Mouse (Mus musculus) gastrocnemius, postnatal 14 days (tissue): ENCODE results near the gene Ezh2. TPM values are rescaled to one million over a fixed set of nuclear protein-coding genes. Genes with fewer than 3 reads are reported as not detected.

Experiments used
- DNase-seq: peaks from one replicate; pipeline ENCODE4 v3.0.0; 2021; ENCODE audit warnings: mixed read lengths
- intact Hi-C: fragments of 180-260 bp; cut with DNase I; formaldehyde crosslinking; loops from one replicate; pipeline ENCODE4 v1.15.1; 2025; ENCODE audit warnings: low total_unique reads
- total RNA-seq, 2 experiments: library from RNA; stranded (reverse); gene quantifications; 2 replicates each; pipeline ENCODE4 v1.2.3; 2021

Gene Ezh2
- total RNA-seq, 2 experiments from 2014 or later: 11.5 to 12.2 TPM

DNA sequence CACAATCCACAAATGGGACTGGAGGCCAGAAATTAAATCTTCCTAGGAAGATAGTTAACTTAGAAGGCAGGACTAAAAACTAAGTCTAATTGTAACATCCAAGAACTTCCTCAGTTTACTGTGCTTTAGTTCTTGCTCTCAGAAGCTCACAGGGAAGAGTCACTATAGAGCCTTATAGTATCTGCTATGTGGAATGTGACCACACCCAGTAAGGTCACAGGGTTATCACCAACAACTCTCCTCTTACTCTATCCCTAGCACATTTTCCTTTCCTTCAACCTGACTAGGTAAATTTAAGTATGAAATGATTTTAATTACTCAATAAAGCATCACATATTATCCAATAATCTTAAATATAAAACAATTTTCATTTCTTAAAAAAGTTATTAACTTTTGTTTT is 34.7 kb downstream of the Ezh2 start:
- intact Hi-C loops: no loop called here

DNA sequence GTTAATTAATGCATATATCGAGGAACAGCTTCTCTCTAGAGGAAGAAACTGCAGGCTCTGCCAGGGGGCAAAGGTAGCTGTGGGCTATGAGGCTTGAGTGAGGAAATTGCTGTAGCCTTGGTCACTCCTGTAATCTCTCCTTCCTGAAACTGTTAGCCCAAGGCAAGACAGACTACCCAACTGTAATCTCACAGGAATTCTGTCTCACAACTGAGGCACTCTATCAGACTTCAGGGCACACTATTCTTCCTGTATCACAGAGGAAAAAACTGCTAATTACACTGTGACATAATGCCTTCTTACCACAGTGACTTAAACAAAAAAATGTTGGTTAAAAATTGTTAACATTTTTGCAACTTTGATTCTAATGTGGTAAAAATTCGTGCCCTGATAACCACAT is 35.9 kb downstream of the Ezh2 start:
- intact Hi-C loops: no loop called here
- DNase-seq: no peak

More for the DNA sequence above, 34.7 kb downstream of the Ezh2 start:
- no peak for DNase-seq

DNA sequence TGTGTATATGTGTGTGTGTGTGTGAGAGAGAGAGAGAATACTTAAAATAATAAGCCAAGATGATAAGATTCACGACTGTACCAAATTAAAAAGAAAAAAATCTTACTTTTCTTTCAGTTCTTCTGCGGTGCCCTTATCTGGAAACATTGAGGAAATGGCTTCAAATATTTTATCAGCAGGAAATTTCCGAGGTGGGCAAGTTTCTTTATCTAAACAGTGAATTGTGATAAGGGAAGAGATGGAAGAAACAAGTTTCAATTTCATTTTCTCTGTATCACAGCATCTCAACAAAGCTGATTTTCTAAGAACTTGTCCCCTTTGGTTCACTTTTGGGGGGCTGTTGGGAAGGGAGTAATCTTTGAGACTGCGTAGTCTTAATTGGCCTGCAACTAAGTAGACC is 42.9 kb downstream of the Ezh2 start:
- intact Hi-C loops: no loop called here
- no peak for DNase-seq

DNA sequence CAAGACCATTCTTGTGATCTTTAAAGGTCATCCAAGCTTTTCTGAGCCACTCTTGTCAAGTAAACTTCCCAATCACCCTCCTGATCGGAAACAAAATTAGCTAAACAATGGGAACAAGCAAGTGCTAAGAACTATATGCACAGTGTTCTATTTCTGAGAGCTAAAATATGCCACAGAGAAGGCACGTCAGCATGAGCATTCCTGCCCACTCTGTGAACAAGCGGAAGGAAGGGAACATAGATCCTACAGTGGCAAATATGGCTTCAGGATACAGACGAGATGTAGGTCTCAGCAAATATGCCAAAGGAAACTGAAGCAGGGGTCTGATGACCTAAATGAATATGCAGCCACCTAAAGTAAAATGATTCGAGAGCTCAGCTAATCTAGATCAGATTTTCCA is 59.8 kb downstream of the Ezh2 start:
- intact Hi-C loops: no loop called here
- DNase-seq: no peak

DNA sequence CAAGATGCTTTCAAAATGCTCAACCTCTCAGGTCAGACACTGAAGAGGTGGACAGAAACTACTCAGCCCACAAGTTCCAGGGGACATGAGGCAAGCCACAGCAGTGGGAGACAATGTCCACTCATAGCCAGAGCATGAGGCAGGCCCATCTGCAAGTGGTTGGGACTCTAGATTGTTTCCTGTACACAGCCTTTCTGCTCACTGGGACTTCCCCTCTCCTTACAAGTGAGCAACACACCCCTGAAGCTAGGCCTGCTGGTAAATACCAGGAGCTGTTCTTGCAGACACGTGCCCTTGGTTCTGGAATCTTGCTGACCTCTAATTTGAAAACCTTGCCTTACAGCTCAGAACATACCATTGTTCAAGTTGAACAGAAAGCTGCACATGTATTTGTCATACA is 62.6 kb downstream of the Ezh2 start:
- intact Hi-C loops: no loop called here
- no peak for DNase-seq

DNA sequence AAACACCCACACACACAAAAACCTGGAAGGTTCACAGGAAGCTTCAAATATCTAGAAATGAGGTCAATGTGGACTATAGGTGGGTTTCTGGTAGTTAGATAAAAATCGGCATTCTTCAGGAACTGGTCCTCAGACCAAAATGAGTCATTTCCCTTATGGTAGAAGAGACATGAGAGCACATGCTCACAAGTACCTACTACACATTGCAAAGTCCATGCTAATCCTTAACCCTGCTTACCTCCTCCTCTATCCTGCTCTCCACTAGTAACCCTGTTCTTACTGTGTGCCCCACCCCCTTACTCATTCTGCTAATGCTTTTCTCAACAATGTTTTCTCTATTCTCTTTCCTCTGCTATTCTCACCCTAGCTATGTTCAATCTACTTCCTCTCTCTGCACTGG is 67.5 kb downstream of the Ezh2 start:
- no peak for DNase-seq
- intact Hi-C loops: no loop called here

DNA sequence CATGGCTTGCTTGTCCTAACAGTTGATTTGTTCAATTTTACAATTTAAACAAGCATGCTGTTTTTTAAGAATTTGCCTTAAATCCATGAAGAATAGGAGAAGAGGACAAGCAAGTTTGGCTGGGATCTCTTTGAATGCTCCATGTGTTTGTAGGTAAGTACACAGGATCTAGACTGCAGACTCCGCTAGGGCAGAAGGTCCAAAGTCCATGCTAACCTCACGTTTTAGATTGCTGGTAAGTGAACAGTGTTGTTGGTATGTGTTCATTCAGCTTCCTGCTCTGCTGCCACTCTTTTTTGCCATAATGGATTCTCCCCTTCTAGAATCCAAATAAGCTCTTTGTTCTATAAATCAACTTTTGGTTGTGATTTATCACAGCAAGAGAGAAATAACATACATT is 68.0 kb downstream of the Ezh2 start:
- intact Hi-C loops: no loop called here
- no peak for DNase-seq

DNA sequence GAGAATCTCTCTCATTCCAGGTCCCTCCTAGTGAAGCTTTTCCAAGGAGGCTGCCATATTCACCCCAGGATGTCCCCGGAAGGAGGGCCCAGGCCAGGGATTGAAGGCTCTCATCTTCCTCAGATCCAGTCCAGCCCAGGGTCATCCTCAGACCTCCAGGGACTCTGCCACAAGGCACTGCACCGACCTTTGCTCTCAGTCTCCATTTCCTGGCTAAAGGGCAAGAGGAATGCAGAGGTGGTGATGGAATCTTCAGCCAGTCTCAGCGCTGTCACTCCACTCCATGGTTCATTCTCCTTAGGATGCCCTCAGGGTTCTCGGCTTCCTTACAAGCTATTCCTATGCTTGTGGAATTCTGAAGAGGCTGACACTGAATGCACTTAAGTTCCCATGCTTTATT is 68.7 kb downstream of the Ezh2 start:
- no peak for DNase-seq
- intact Hi-C loops: no loop called here

DNA sequence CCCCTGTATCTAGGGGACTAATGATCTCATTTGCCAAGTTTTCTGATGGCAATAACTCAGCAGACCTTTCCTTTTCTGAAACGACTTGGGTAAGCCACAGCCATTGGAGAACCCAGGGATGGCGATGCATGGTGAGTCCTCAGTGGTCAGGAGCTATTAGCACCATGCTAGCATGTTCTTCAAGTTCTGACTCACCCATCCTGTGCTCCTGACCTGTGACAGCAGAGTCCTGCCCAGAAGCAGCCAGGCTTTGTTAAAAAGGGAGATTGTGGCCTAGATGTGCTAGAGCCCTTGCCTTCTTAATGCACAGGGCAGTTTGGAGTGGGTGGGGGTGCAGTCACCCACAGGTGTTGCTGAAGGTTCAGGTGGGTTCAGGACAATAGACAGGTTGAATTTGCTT is 70.1 kb downstream of the Ezh2 start:
- intact Hi-C loops: no loop called here
- no peak for DNase-seq

DNA sequence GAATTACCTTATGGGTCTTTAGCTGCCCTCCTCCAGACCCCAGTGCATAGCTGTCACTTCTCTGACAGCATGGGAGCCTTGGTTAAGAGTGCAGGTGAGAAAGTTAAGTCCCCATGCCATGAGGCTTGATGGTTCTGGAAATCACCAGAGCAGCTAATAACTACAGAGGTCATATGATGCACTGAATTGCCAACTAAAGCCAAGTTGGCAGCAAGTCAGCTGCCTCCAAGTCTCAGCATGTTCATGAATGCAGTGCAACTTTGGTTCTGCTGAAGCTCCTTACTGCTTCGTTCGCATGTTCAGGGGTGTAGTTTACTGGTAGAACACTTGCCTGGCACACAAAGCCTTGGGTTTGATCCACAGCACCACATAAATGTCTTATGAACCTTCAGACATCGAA is 72.7 kb downstream of the Ezh2 start:
- DNase-seq: no peak
- intact Hi-C loops: no loop called here

DNA sequence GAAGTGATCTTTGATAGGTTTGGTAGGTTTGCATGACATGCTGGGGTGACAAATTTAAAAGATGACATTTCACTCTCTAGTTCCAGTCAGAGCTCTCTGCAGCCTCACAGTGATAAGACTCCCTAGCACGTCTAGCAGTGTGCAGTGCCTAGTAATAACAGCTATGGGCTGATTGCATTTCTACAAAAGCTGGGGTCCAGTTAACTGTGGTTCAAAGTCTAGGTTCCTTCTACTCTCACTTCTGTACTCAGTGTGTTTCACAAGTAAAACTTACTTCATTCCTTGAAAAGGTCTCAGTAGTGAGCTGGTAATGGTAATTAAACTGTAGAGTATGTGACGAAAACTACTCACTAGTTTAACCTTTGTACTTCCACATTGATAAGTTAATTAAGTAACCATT is 75.1 kb downstream of the Ezh2 start:
- no peak for DNase-seq
- intact Hi-C loops: no loop called here

DNA sequence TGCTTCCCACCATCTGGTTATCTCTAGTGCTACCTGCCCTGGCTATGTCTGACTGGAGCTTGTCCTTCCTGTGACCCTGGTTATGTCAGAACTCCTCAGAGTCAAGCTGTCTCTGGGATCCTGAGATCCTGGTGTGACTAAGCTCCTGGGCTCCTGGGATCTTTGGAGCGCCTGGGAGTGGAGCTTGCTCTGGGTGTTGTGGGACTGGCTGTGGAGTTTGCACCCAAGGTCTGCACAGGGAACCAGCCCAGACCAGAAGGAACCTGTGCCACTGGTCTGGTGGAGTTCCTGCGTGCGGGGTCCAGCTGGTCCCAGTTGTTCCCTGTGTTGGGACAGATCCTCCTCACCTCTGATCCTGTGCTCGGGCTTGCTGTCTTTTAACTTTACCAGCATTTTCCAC is 100.6 kb downstream of the Ezh2 start:
- DNase-seq: no peak
- intact Hi-C loops: no loop called here

DNA sequence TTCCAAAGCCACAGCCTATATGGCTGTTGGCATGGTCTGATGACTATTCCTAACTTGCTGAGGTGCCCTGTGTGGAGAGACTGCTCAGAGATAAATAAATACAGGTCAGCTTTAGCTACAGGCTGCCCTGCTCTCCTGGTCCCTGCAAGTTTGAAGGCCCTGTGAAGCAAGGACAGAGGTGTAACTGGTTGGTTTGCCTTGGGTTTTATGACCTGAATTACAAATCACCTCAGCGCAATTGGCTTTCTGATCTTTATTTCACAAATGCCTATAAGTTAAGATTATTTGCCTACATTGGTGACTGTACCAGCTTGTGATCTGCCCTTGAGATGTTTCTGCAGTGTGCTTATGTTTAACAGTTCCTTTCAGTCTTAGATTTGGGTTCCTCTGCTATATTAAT is 113.1 kb downstream of the Ezh2 start:
- DNase-seq: no peak
- intact Hi-C loops: no loop called here

Other genes with a start within 250 kb of the Ezh2 start
- 10 to 100 TPM; 59.0 to 59.7 TPM for gene Cul1, start 141.9 kb downstream of the Ezh2 start, total RNA-seq
- gene Pdia4, start 218.1 kb upstream of the Ezh2 start, total RNA-seq: 10 to 100 TPM; 22.3 to 32.2 TPM
- under 1 TPM; 0.27 to 0.55 TPM for gene Zfp786, start 235.5 kb upstream of the Ezh2 start, total RNA-seq
- gene Zfp398, start 240.3 kb upstream of the Ezh2 start, total RNA-seq: 1 to 10 TPM; 4.3 to 4.7 TPM